Mouse (Mus musculus) left cerebral cortex, postnatal 36 days (tissue): ENCODE measurements around the gene Agt. TPM values are rescaled to one million over a fixed set of nuclear protein-coding genes. Genes with fewer than 3 reads are reported as not detected.
A peak's percentile ranks its signal among the peaks of the same experiment; 100 is the strongest.

Source experiments
- DNase-seq, 2 experiments: peaks; one replicate each; pipeline ENCODE4 v3.0.0; 2021 to 2022; ENCODE audit warnings: low spot score in 2 of 2, mixed read lengths in 1 of 2
- intact Hi-C: fragments of 180-260 bp; cut with DNase I; formaldehyde crosslinking; loops from one replicate; pipeline ENCODE4 v1.15.1; 2025
- total RNA-seq, 2 experiments: library from RNA; stranded (reverse); gene quantifications; 2 replicates each; pipeline ENCODE4 v1.2.3; 2021

Gene Agt
- total RNA-seq, 2 experiments from 2014 or later, result 10.6 to 19.5 TPM

- intact Hi-C loops, result no loop called here
Observed at GRCm38 (mm10) chr8:124556658-124557057, 12.8 kb downstream of the Agt start.

GRCm38 (mm10) chr8:124556164-124556563 lies 13.3 kb downstream of the Agt start:
- no peak for DNase-seq
- intact Hi-C loops, result no loop called here

More at GRCm38 (mm10) chr8:124556658-124557057, 12.8 kb downstream of the Agt start:
- DNase-seq, result peak; percentile 44 to 57

GRCm38 (mm10) chr8:124555113-124555750 lies 14.3 kb downstream of the Agt start:
- intact Hi-C loops, result no loop called here
- no peak for DNase-seq

- DNase-seq, result peak in 1 of 2 experiments; percentile 48
- intact Hi-C loops, result no loop called here
Observed at GRCm38 (mm10) chr8:124551011-124551661, 18.4 kb downstream of the Agt start.

GRCm38 (mm10) chr8:124548187-124548586 lies 21.3 kb downstream of the Agt start:
- no peak for DNase-seq
- intact Hi-C loops, result loop anchor here (5.0 kb wide), 1 partner anchor 129 kb away; no protein-coding TSS in a partner anchor

GRCm38 (mm10) chr8:124547269-124547668 lies 22.2 kb downstream of the Agt start:
- no peak for DNase-seq
- intact Hi-C loops, result loop anchor here (5.0 kb wide), 1 partner anchor 130 kb away; no protein-coding TSS in a partner anchor

- intact Hi-C loops, result loop anchor here (5.0 kb wide), 1 partner anchor 130 kb away; no protein-coding TSS in a partner anchor
- no peak for DNase-seq
Observed at GRCm38 (mm10) chr8:124546815-124547214, 22.7 kb downstream of the Agt start.

GRCm38 (mm10) chr8:124546371-124546770 lies 23.1 kb downstream of the Agt start:
- DNase-seq, result no peak
- intact Hi-C loops, result loop anchor here (5.0 kb wide), 1 partner anchor 131 kb away; no protein-coding TSS in a partner anchor

- DNase-seq, result no peak
- intact Hi-C loops, result no loop called here
Observed at GRCm38 (mm10) chr8:124543272-124543671, 26.2 kb downstream of the Agt start.

- intact Hi-C loops, result no loop called here
- no peak for DNase-seq
Observed at GRCm38 (mm10) chr8:124542001-124542400, 27.5 kb downstream of the Agt start.

- DNase-seq, result no peak
- intact Hi-C loops, result no loop called here
Observed at GRCm38 (mm10) chr8:124540906-124541305, 28.6 kb downstream of the Agt start.

- intact Hi-C loops, result no loop called here
- no peak for DNase-seq
Observed at GRCm38 (mm10) chr8:124535451-124535850, 34.1 kb downstream of the Agt start.

GRCm38 (mm10) chr8:124532626-124533025 lies 36.9 kb downstream of the Agt start:
- intact Hi-C loops, result no loop called here
- DNase-seq, result no peak

GRCm38 (mm10) chr8:124530996-124531395 lies 38.5 kb downstream of the Agt start:
- intact Hi-C loops, result no loop called here
- DNase-seq, result no peak

- intact Hi-C loops, result no loop called here
- peak in 1 of 2 experiments; percentile 68 for DNase-seq
Observed at GRCm38 (mm10) chr8:124530556-124530955, 39.0 kb downstream of the Agt start.

GRCm38 (mm10) chr8:124530076-124530475 lies 39.4 kb downstream of the Agt start:
- DNase-seq, result no peak
- intact Hi-C loops, result no loop called here

- DNase-seq, result no peak
- intact Hi-C loops, result no loop called here
Observed at GRCm38 (mm10) chr8:124526261-124526660, 43.2 kb downstream of the Agt start.

GRCm38 (mm10) chr8:124521946-124522345 lies 47.6 kb downstream of the Agt start:
- intact Hi-C loops, result loop anchor here (5.0 kb wide), 1 partner anchor 90 kb away; no protein-coding TSS in a partner anchor
- no peak for DNase-seq

- peak; percentile 90 to 91 for DNase-seq
- intact Hi-C loops, result loop anchor here (5.0 kb wide), 1 partner anchor 88 kb away; no protein-coding TSS in a partner anchor
Observed at GRCm38 (mm10) chr8:124520249-124521080, 49.0 kb downstream of the Agt start, which contains the start of gene Cog2. Cog2 (plus strand) TSS chr8:124520767.

- intact Hi-C loops, result loop anchor here (2.0 to 5.0 kb wide), 3 partner anchors 40 to 130 kb away; no protein-coding TSS in a partner anchor
- DNase-seq, result peak in 1 of 2 experiments; percentile 30
Observed at GRCm38 (mm10) chr8:124517142-124517541, 52.4 kb downstream of the Agt start.
